Mouse (Mus musculus): ENCODE results near the gene Lypd3.
A peak's percentile ranks its signal among the peaks of the same experiment; 100 is the strongest.

The Lypd3 gene

GRCm38 (mm10) chr7:24636264-24636663, at the start of gene Lypd3:
Lypd3 (plus strand) TSS chr7:24636550.
- no peak for DNase-seq (ENCODE audit: extremely low spot score, low spot score)

GRCm38 (mm10) chr7:24586828-24587227, 49.5 kb upstream of the Lypd3 start:
- no peak for DNase-seq (ENCODE audit: extremely low spot score, low spot score)

DNA sequence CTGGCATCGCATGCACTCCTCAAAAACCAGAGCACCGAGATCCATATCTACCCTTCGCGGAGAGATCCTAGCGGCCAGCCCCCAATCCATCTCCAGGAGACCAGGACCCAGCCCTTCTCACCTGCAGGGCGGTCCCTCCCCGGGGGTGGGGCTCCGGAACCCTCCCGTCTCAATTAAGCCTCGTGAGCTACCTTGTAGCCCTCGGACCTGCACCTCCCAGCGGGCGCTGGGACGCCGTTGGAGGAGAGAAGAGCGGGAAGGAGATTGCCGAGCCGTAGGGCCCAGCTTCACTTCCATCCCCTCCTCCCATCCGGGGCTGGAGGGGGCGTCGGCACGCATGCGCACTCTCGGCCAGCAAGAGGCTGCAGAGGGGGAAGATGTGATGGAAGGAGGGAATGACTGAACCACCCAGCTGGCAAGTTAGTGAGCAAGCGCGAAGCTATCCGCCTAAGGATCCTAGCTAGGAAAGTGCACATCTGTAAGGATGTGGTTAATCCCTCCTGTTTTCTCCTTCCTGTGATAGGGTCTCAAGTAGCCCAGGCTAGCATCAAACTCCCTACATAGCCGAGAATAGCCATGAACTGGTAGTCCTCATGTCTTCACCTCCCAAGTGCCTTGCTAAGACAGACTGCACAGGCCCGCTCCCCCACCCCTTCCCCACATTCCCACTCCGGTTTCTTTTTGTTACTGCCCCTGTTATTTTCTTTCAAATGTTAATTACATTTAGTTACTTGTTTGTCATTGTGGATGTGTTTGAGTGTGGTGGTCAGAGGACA, 48.8 kb upstream of the Lypd3 start, which contains the start of the genes Ethe1 and Zfp575:
Gene Ethe1, plus strand, starts transcription at position 214 of the 776 bp plus-strand sequence.
Gene Zfp575, minus strand, starts transcription at position 312 of the 776 bp plus-strand sequence.
- peak; percentile 75 for DNase-seq (ENCODE audit: extremely low spot score, low spot score)

GRCm38 (mm10) chr7:24588336-24588735, 48.0 kb upstream of the Lypd3 start:
- no peak for DNase-seq (ENCODE audit: extremely low spot score, low spot score)

DNA sequence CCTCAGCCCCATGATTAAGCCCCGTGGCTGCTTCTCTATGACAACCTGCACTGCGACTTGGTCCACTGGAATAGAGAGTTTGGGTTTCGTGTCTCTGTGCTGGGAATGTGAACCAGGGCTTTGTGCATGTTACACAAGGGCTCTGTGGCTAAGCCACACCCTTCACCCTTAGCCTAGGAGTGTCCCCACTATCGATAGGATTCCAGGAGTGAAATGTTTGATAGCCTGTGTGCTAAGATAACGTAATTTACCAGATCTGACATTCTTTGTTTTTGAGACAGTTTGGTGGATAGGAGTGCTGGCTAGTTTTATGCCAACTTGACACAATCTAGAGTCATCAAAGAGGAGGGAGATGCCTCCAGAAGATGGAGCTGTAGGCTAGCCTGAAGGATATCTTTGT, 44.6 kb upstream of the Lypd3 start:
- no peak for DNase-seq (ENCODE audit: extremely low spot score, low spot score)

- no peak for DNase-seq (ENCODE audit: extremely low spot score, low spot score)
These were observed 44.2 kb upstream of the Lypd3 start for GRCm38 (mm10) chr7:24592163-24592562.

DNA sequence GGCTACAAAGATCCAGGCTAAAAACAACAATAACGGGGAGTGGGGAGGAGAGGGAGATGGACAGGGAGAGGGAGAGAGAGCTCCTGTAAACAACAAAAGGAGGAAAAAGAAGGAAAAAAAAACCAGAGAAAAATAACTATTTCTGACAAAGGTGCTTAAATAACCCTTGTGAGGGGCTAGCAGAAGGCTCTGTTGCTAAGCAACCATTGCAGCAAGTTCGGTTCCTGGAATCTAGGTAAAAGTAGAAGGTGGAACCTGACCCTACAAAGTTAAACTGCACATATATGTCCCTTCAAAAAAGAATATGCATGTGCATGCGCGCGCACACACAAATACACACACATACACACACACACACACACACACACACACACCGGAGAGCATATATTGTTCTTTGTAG, 43.6 kb upstream of the Lypd3 start:
- DNase-seq (ENCODE audit: extremely low spot score, low spot score) = no peak

DNA sequence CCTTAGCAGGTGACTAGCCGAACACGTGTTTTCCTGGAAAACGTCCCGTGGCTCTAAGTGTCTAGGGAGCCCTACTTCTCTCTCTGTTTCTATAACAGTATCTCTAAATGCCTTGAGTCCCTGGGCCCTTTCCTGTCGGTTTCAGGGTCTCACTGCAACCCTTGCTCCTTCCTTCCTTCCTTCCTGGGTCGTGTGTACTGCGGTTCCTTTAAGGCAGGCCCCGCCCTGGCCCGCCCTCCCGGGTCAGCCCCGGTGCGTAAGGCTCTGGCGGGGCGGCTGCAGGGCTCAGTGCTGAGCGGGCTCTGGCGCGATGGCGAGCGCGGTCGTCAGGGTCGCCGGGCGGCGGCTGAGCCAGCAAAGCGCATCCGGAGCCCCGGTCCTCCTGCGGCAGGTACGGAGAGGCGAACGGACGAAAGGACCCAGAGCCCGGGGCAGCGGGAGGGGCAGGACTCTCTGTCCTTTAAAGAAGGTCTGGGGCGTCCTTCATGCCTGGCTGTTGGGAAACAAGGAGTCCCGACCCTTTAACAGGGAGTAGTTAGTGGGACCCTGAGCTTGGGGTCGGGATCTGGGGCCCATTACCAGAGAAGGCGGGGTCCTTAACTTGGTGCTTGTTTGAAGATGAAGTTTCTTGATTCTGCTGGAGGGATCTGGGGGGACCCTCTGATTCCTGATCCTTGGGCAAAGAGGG, 42.6 kb upstream of the Lypd3 start:
- peak; percentile 80 for DNase-seq (ENCODE audit: extremely low spot score, low spot score)

DNA sequence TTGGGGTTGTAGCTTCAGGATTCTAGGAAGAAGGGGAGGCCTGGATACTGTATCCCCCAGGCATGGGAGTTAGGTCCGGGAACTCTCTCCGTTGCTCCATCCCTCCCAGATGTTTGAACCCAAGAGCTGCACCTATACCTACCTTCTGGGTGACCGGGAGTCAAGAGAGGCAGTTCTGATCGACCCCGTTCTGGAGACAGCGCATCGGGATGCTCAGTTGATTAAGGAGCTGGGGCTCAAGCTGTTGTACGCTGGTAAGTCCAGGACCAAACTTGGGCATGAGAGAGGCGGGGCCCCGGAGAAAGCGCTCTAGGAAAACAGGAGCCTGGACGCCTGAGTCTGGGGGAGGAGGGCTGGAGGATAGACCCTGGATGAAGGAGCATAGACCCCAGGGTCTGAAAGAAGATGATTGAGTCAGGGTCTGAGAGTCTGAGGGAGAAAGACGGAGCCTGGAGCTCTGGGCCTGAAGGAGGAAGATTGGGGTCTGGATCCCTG, 42.0 kb upstream of the Lypd3 start:
- DNase-seq (ENCODE audit: extremely low spot score, low spot score) = peak; percentile 54

DNA sequence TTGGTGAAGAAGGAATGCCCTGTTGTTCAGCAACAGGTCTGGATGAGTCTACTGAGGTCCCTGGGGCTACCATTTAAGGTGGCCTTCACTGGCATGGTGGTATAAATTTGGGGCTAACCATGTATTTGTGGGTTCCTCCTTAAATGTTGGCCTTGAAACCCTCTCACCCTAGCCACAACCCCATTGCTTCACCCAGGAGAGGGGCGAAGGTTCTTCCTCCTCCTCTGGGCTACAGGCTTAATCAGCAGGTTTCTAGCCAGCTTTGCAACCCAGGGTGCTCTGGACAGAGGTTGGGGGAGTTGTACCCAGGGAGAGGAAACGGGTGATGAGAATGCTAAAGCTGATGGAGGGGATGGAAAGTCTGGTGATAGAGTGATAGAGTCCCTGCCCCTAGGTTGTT, 40.9 kb upstream of the Lypd3 start:
- no peak for DNase-seq (ENCODE audit: extremely low spot score, low spot score)

DNA sequence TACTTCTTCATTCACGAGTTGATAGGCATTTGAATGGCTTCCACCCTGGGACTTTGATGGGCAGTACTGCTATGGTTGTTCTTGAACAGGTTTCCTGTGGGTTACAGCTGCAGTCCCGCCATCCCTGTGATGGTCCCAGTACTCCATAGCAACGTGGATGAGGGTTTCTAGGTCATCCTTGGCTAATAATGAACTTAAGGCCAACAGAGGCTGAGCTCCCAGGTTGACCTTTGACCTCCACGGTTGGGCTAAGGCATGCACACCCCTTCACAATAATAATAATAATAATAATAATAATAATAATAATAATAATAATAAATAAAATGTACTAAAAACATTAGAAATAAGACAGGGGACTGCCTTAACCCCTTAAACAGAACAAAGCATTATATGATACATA, 38.2 kb upstream of the Lypd3 start:
- no peak for DNase-seq (ENCODE audit: extremely low spot score, low spot score)

GRCm38 (mm10) chr7:24599211-24600067, 36.9 kb upstream of the Lypd3 start:
- no peak for DNase-seq (ENCODE audit: extremely low spot score, low spot score)

DNA sequence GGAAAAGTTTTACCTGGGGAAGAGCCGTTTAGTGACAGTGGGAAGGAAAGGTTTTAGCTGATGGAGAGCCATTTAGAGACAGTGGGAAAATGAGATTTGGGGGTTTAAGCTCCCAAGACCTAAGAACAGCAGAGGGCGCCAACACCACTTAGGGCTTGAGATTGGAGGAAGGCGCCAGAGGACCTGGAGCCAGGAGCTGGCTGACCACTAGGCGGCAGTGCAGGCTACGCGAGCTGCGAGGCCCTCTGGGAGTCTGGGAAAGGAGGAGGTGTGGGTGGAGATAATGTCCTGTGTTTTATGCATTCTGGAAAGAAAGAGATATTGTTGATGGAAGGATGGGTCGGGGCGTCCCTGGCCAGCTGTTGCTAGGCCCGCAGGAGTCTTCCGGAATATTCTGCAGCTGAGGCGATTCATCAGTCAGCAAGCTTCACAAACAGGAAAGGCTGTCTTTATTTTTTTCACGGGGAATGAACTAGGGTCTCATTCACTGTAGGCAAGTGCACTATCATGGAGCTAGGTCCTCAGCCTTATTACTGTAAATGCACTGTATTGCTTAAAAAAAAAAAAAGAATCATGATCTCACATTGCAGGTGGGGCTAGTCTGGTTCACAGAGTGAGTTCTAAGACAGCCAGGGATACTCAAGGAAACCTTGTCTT, 35.3 kb upstream of the Lypd3 start:
- peak; percentile 94 for DNase-seq (ENCODE audit: extremely low spot score, low spot score)

GRCm38 (mm10) chr7:24605561-24605960, 30.8 kb upstream of the Lypd3 start:
- DNase-seq (ENCODE audit: extremely low spot score, low spot score) = no peak

DNA sequence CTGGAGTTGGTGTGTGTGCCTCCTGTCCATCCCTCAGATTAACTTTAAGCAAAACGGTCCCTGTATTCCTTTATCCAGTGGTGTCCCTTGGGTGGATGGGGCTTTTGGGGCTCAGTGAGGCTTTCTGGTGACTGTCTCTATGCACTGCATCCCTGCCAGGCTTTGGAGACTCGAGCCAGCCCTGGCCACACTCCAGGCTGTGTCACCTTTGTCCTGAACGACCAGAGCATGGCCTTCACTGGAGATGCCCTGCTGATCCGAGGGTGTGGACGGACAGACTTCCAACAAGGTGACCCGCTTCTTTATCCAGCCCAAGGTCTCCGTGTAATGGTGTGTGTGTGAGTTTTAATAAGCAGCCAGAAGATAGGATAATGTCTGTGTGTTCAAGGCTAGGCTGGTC, 30.3 kb upstream of the Lypd3 start:
- no peak for DNase-seq (ENCODE audit: extremely low spot score, low spot score)

GRCm38 (mm10) chr7:24608017-24608416, 28.3 kb upstream of the Lypd3 start:
- DNase-seq (ENCODE audit: extremely low spot score, low spot score) = no peak

DNA sequence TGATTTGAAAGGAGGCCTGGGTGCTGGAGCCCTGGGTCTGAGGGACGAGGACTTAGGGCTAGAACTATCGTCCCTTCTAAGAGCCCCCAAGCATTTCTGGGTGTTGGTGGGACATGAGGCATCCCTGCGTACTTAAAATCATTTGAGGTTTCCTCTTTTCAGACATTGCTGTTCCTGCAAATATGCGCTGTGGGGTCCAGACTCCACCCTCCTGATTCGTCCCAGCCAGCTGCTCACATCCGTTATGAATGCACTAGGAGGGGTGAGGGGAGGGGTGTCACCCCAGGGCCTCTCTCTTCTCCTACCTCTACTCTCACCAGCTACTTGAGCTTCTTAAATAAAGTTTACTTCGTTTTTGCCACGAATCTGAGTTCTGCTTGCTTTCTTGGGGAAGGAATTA, 27.8 kb upstream of the Lypd3 start:
- no peak for DNase-seq (ENCODE audit: extremely low spot score, low spot score)

DNA sequence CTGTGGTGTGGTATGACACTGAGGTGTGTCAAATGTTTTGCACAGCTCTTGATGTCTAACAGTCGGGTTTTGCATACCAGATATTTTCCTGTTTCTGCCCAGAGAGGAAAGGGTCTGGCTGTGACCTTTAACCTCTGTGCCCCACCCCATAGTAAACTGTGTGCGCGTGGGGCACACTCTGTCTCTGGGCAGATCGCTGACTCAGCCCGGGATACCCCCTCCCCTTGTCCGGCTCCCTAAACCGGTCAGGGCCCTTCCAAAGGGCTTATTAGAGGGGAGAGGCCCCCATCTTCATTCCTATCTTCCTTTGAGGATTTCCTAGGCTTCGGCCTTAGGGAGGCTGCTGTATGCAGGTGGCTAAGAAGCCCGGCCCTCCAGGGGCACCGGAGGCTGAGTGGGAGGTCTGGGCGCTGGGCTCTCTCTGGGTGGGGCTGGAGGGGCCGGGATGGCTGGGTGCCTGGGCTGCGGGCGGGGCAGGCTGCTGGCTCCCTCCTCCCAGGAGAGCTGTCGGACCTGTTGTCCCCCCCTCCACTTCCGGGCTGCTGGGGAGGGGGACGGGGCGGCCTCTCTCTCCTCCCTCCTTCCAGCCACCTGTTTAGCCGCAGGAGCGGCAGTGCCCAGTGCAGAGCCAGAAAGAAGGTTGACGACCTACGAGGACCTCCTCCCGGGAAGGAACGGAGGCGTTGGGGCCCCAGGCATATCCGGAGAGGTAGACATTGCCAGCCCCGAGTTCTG, 26.0 kb upstream of the Lypd3 start, which contains the start of gene Phldb3:
Gene Phldb3, plus strand, starts transcription at position 620 of the 735 bp plus-strand sequence.
- peak; percentile 30 for DNase-seq (ENCODE audit: extremely low spot score, low spot score)

DNA sequence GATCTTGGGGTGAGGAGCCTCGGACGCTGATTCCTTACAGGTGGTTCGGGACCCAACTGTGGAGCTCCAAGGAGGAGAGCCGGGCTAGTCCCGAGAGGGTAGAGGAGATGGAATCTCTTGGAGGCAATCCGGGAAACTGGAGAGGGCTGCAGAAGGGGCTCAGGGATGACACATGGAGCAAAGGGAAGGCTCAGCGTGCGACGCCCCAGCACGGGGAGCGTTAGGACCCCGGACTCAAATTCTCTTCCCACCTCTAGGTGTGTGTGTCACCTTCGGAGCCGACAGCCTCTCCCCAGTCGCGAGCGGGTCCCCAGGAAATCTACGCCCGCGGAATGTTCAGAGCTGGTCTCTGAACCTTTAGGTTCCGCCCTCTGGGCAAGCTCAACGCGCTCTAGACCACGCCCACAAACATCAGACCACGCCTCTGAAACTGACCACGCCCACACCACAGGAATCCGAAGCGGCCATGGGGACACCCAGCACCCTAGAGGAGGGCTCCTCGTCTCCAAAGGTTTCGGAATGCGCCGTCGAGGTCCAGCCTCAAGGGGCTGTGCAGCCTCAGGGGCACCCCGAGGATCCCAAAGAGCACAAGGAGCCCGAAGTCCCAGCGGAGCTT, 25.4 kb upstream of the Lypd3 start:
- DNase-seq (ENCODE audit: extremely low spot score, low spot score) = peak; percentile 75

- DNase-seq (ENCODE audit: extremely low spot score, low spot score) = no peak
These were observed 24.6 kb upstream of the Lypd3 start for GRCm38 (mm10) chr7:24611709-24612108.
